Mouse (Mus musculus) testis, adult 2 months (tissue): ENCODE results near the gene Lekr1.

Experiments used
- CTCF ChIP-seq: fragments of 200-500 bp; IDR thresholded peaks from 2 replicates; pipeline ENCODE4 v1.5.1; 2012; ENCODE audit warnings: low read depth, mild to moderate bottlenecking, inconsistent platforms, low read length, moderate library complexity; ENCODE audit not compliant: control insufficient read depth, insufficient read depth, insufficient replicate concordance
- POLR2A ChIP-seq: fragments of 200-500 bp; IDR thresholded peaks from 2 replicates; pipeline ENCODE4 v1.6.1; 2012; ENCODE audit warnings: low read depth, mild to moderate bottlenecking, inconsistent platforms, low read length, moderate library complexity; ENCODE audit not compliant: control insufficient read depth

GRCm38 (mm10) chr3:65737816-65738215, 71.8 kb downstream of the Lekr1 start:
- TF ChIP-seq CTCF (no peak), POLR2A (no peak)
